17 mouse cellular contexts compared by ENCODE assay signal in genomic region chr19:16086581-16086980, GRCm38 (mm10). TPM values are rescaled to one million over a fixed set of nuclear protein-coding genes. Genes with fewer than 3 reads are reported as not detected.
DNase-seq lines count a peak whose midpoint lies in the region; ATAC-seq and TF ChIP-seq lines count a peak whose summit lies in the region.
"Had no signal": no experiment of that assay in that cellular context is flagged by ENCODE, and none has a peak within 500 bp of the region (broad histone marks: within the 10 kb centered on the region; RNA-seq: fewer than 3 reads in every experiment).

No protein-coding gene starts in this region.

- no peaks in the 10 kb centered on the region for H3K4me1 ChIP-seq in lung, adult 2 months (ENCODE audit: control insufficient read depth, insufficient read depth, low read length)
- H3K4me1 ChIP-seq: heart, embryonic 12.5 days had no signal

- no peak overlapping the region for H3K4me3 ChIP-seq in lung, adult 2 months (replicated peaks; ENCODE audit: extremely low read depth, low read depth, low read length)
- H3K4me3 ChIP-seq: heart, embryonic 12.5 days had no signal

- peak; percentile 42; the same call in 1 of the 2 replicates for ATAC-seq in granulocyte monocyte progenitor cell, adult 5-6 weeks (replicated peaks; ENCODE audit: poor library complexity, severe bottlenecking)
- ATAC-seq in monocyte, adult 5-6 weeks (replicated peaks; ENCODE audit: insufficient number of reproducible peaks, low FRiP score, low TSS enrichment, poor library complexity, severe bottlenecking) = peak; percentile 57; the same call in 1 of the 2 replicates
- ATAC-seq: activated CD4-positive, CD25-positive, alpha-beta regulatory T cell, adult 4 months; forebrain, embryonic 14.5 days; hindbrain, embryonic 16.5 days; Patski had no signal

- TF ChIP-seq POLR2A in lung, adult 2 months (IDR thresholded peaks at IDR 0.05; ENCODE audit: borderline replicate concordance, extremely low read depth, low read depth, low read length) = no peak

- peak; percentile 27 for DNase-seq in 3T3-L1 (ENCODE audit: low read depth, low spot score)
- DNase-seq in CD4-positive helper T cell, adult 2 months (ENCODE audit: low read depth, low spot score) = peak; percentile 16
- DNase-seq in urinary bladder, postnatal 36 days (ENCODE audit: low spot score in 2 of 2) = no peak
- no peak for DNase-seq in cerebellum, postnatal 14 days
- DNase-seq in layer of hippocampus, adult 11-12 months (ENCODE audit: low spot score) = no peak
- no peak for DNase-seq in lung, adult 2 months
- DNase-seq: adrenal gland, postnatal 14 days; cerebellum, adult 2 months; cerebellum, postnatal 10 days; kidney, adult 11 months had no signal

- no peak for TF ChIP-seq CTCF in lung, adult 2 months (IDR thresholded peaks at IDR 0.05; ENCODE audit: insufficient read depth, low read length)

RNA-seq across cellular contexts. Expression of gene Gnaq, which starts 46.0 kb away (rescaled TPM):
- 21.2 and 28.6 TPM in 2 replicates for total RNA-seq in granulocyte monocyte progenitor cell, adult 5-6 weeks (2014; fragmentation: Nextera tagmentation)
- total RNA-seq in granulocyte monocyte progenitor cell, adult 5-6 weeks (2017) = 12.3 and 16.3 TPM in 2 replicates
- 11.8 to 16.7 TPM (median 14.8 TPM) in 3 replicates for total RNA-seq in monocyte, adult 5-6 weeks (2017)
- polyA plus RNA-seq in lung, adult 2 months (2012; rRNA removed) = 23.0 and 34.0 TPM in 2 replicates

Comparison
In these comparisons a context has a peak if more than half of its experiments do, and no peak if none do; other contexts are left out.
1. DNase-seq: peak in 3T3-L1 (single experiment) and CD4-positive helper T cell, adult 2 months (single experiment); none in urinary bladder, postnatal 36 days (0 of 2), cerebellum, postnatal 14 days (0 of 2), layer of hippocampus, adult 11-12 months (single experiment) and lung, adult 2 months (single experiment).